Mouse (Mus musculus) CH12.LX (cell line): ENCODE data around the gene Icam5. TPM values are rescaled to one million over a fixed set of nuclear protein-coding genes. Genes with fewer than 3 reads are reported as not detected.

ENCODE experiments used
- DNase-seq: peaks from one replicate; pipeline ENCODE4 v3.0.0-alpha.2; 2013; ENCODE audit errors: extremely low read depth
- H3K27ac ChIP-seq: 2 replicates; pipeline ENCODE4 v1.5.1; 2012; ENCODE audit warnings: low read depth, mild to moderate bottlenecking, control low read depth, moderate library complexity; ENCODE audit not compliant: insufficient read depth
- H3K27me3 ChIP-seq: replicated peaks from 2 replicates; pipeline ENCODE3; 2012; ENCODE audit warnings: inconsistent platforms
- H3K36me3 ChIP-seq, 2 experiments: replicated peaks in 1 of 2; 2 replicates each; pipeline versions ENCODE3 to v1.6.1; 2012; ENCODE audit warnings: inconsistent platforms in 1 of 2, low read length in 1 of 2, mild to moderate bottlenecking in 1 of 2, mixed read lengths in 1 of 2, moderate library complexity in 1 of 2; ENCODE audit not compliant: control insufficient read depth in 1 of 2, insufficient read depth in 1 of 2
- H3K4me1 ChIP-seq, 2 experiments: 2 replicates each; pipeline ENCODE4 v1.6.1; 2012; ENCODE audit warnings: inconsistent platforms in 1 of 2, moderate library complexity in 1 of 2; ENCODE audit not compliant: insufficient read depth in 2 of 2, control insufficient read depth in 1 of 2
- H3K4me2 ChIP-seq: 2 replicates; pipeline ENCODE4 v1.6.1; 2012; ENCODE audit warnings: low read depth, mild to moderate bottlenecking, control low read depth; ENCODE audit not compliant: poor library complexity, insufficient read depth, severe bottlenecking
- H3K4me3 ChIP-seq, 3 experiments: fragments of 150-350 bp in 1 of 3; sonication (generic) in 1 of 3; replicated peaks in 1 of 3; 2 replicates each; pipeline versions ENCODE3 to v1.5.1; 2011 to 2012; ENCODE audit warnings: low read depth in 2 of 3, low read length in 2 of 3, mild to moderate bottlenecking in 2 of 3, moderate library complexity in 2 of 3, control low read depth in 1 of 3, improper control_type of control experiment in 1 of 3, inconsistent platforms in 1 of 3, mixed read lengths in 1 of 3; ENCODE audit not compliant: poor library complexity in 1 of 3
- H3K79me2 ChIP-seq: replicated peaks from 2 replicates; pipeline ENCODE4 v1.6.1; 2012; ENCODE audit warnings: mild to moderate bottlenecking, moderate library complexity; ENCODE audit not compliant: control insufficient read depth, poor library complexity, insufficient read depth, severe bottlenecking; ENCODE audit errors: extremely low read depth
- H3K9ac ChIP-seq: 2 replicates; pipeline ENCODE4 v1.6.1; 2012; ENCODE audit warnings: low read depth, mild to moderate bottlenecking, control low read depth, moderate library complexity; ENCODE audit not compliant: insufficient read depth
- H3K9me3 ChIP-seq: replicated peaks from 2 replicates; pipeline ENCODE3; 2012; ENCODE audit warnings: low read length, inconsistent platforms, mixed read lengths
- CHD1 ChIP-seq: IDR thresholded peaks from 2 replicates; pipeline ENCODE4 v1.6.1; 2012; ENCODE audit warnings: low read depth, low read length, improper control_type of control experiment, inconsistent platforms
- CTCF ChIP-seq, 2 experiments: IDR thresholded peaks in 1 of 2; conservative IDR thresholded peaks in 1 of 2; 2 replicates each; pipeline ENCODE4 v1.5.1; 2011 to 2012; ENCODE audit warnings: low read depth in 2 of 2, low read length in 2 of 2, improper control_type of control experiment in 1 of 2, inconsistent platforms in 1 of 2, mild to moderate bottlenecking in 1 of 2, moderate library complexity in 1 of 2
- E2F4 ChIP-seq: IDR thresholded peaks from 2 replicates; pipeline ENCODE4 v1.6.1; 2011; ENCODE audit warnings: low read depth, low read length, improper control_type of control experiment; ENCODE audit not compliant: insufficient replicate concordance
- ELF1 ChIP-seq: IDR thresholded peaks from 2 replicates; pipeline ENCODE4 v1.6.1; 2014; ENCODE audit warnings: low read depth, mild to moderate bottlenecking, inconsistent platforms, low read length, improper control_type of control experiment
- ETS1 ChIP-seq: conservative IDR thresholded peaks from 2 replicates; pipeline ENCODE4 v1.6.1; 2012; ENCODE audit warnings: low read depth, mild to moderate bottlenecking, inconsistent platforms, low read length, improper control_type of control experiment, moderate library complexity
- HCFC1 ChIP-seq: IDR thresholded peaks from 2 replicates; pipeline ENCODE4 v1.6.1; 2012; ENCODE audit warnings: low read depth, mild to moderate bottlenecking, inconsistent platforms, low read length, improper control_type of control experiment
- IRF4 ChIP-seq: IDR thresholded peaks from 2 replicates; pipeline ENCODE4 v1.6.1; 2014; ENCODE audit warnings: low read depth, mild to moderate bottlenecking, inconsistent platforms, low read length, improper control_type of control experiment
- JUN ChIP-seq: IDR thresholded peaks from 2 replicates; pipeline ENCODE4 v1.6.1; 2011; ENCODE audit warnings: low read depth, mild to moderate bottlenecking, low read length, improper control_type of control experiment, moderate library complexity; ENCODE audit not compliant: insufficient read depth
- MAFK ChIP-seq: IDR thresholded peaks from 2 replicates; pipeline ENCODE4 v1.6.1; 2011; ENCODE audit warnings: low read length, improper control_type of control experiment; ENCODE audit not compliant: insufficient replicate concordance
- MAX ChIP-seq: IDR thresholded peaks from 2 replicates; pipeline ENCODE4 v1.6.1; 2011; ENCODE audit warnings: low read length, improper control_type of control experiment
- MEF2A ChIP-seq: IDR thresholded peaks from 2 replicates; pipeline ENCODE4 v1.6.1; 2014; ENCODE audit warnings: low read depth, mild to moderate bottlenecking, inconsistent platforms, low read length, improper control_type of control experiment, borderline replicate concordance
- MYC ChIP-seq: IDR thresholded peaks from 2 replicates; pipeline ENCODE4 v1.6.1; 2011; ENCODE audit warnings: low read depth, mild to moderate bottlenecking, improper control_type of control experiment, low read length
- NELFE ChIP-seq: IDR thresholded peaks from 2 replicates; pipeline ENCODE4 v1.6.1; 2011; ENCODE audit warnings: low read depth, low read length, improper control_type of control experiment
- PAX5 ChIP-seq: IDR thresholded peaks from 2 replicates; pipeline ENCODE4 v1.6.1; 2012; ENCODE audit warnings: low read length, inconsistent platforms, mixed read lengths
- POLR2A ChIP-seq: IDR thresholded peaks from 2 replicates; pipeline ENCODE4 v1.6.1; 2011; ENCODE audit warnings: low read depth, mild to moderate bottlenecking, improper control_type of control experiment, low read length
- POLR2AphosphoS2 ChIP-seq: IDR thresholded peaks from 2 replicates; pipeline ENCODE4 v1.6.1; 2011; ENCODE audit warnings: low read depth, low read length, improper control_type of control experiment
- RCOR1 ChIP-seq: conservative IDR thresholded peaks from 2 replicates; pipeline ENCODE4 v1.6.1; 2012; ENCODE audit warnings: low read depth, mild to moderate bottlenecking, inconsistent platforms, low read length, improper control_type of control experiment
- TBP ChIP-seq: conservative IDR thresholded peaks from 2 replicates; pipeline ENCODE4 v1.6.1; 2011; ENCODE audit warnings: low read depth, low read length, improper control_type of control experiment
- TCF12 ChIP-seq: IDR thresholded peaks from 2 replicates; pipeline ENCODE4 v1.6.1; 2014; ENCODE audit warnings: low read depth, mild to moderate bottlenecking, inconsistent platforms, low read length, improper control_type of control experiment
- USF1 ChIP-seq: IDR thresholded peaks from 2 replicates; pipeline ENCODE4 v1.6.1; 2014; ENCODE audit warnings: low read depth, mild to moderate bottlenecking, inconsistent platforms, low read length, improper control_type of control experiment
- ZC3H11A ChIP-seq: IDR thresholded peaks from 2 replicates; pipeline ENCODE4 v1.6.1; 2012; ENCODE audit warnings: low read depth, mild to moderate bottlenecking, inconsistent platforms, low read length, improper control_type of control experiment
- ZNF384 ChIP-seq: IDR thresholded peaks from 2 replicates; pipeline ENCODE4 v1.6.1; 2012; ENCODE audit warnings: low read depth, low read length, improper control_type of control experiment, inconsistent platforms
- dilution Hi-C: fragments of 300-500 bp; cut with MboI; formaldehyde crosslinking; loops from 2 replicates; pipeline ENCODE4 v1.14.3; 2020; ENCODE audit warnings: low sequenced_read_pairs; ENCODE audit not compliant: extremely low pct_unique_long_range_greater_than_20kb, extremely low pct_ligation_motif_present
- in situ Hi-C: fragments of 300-500 bp; cut with MboI; formaldehyde crosslinking; loops from 3 replicates; pipeline ENCODE4 v1.14.3; 2019; ENCODE audit warnings: low sequenced_read_pairs, low pct_ligation_motif_present, low pct_unique_long_range_greater_than_20kb, mixed read lengths
- polyA plus RNA-seq: library from polyadenylated mRNA; unstranded; fragments of >175 nt; gene quantifications from 2 replicates; pipeline ENCODE4 v1.2.1, GENCODE M21; 2012; ENCODE audit warnings: low read depth; ENCODE audit not compliant: insufficient read length
- total RNA-seq, 2 experiments: library from RNA; depleted of rRNA; stranded (reverse); fragments of 300-350 nt in 1 of 2; fragments of >200 nt in 1 of 2; gene quantifications; 2 replicates each; pipeline ENCODE4 v1.2.3; 2012 to 2014

Icam5 gene
- total and polyA plus RNA-seq, 3 experiments = 0.89 to 4.9 (median 1.6) TPM

GRCm38 (mm10) chr9:21001651-21002200 is 30.1 kb upstream of the Icam5 start:
- no peak overlapping the region for H3K4me3 ChIP-seq
- peaks cover 2 to 29% of the 10 kb centered on the region in 2 experiments; a peak in 3 of 4 replicates for H3K4me1 ChIP-seq
- no peak overlapping the region for H3K9ac ChIP-seq
- H3K79me2 ChIP-seq = peaks cover 11% of the 10 kb centered on the region
- dilution Hi-C loops (no loop called here), in situ Hi-C loops (loop anchor here (5.0 kb wide), 2 partner anchors 54 to 99 kb away; no protein-coding TSS in a partner anchor)
- peaks cover 19 to 24% of the 10 kb centered on the region in 2 experiments for H3K36me3 ChIP-seq
- no peaks in the 10 kb centered on the region for H3K9me3 ChIP-seq
- H3K27me3 ChIP-seq = no peaks in the 10 kb centered on the region
- H3K4me2 ChIP-seq = peak overlapping the region; percentile 33; the same call in 1 of the 2 replicates
- H3K27ac ChIP-seq = no peak overlapping the region
- no peak for DNase-seq
- TF ChIP-seq E2F4 (no peak), POLR2AphosphoS2 (no peak), PAX5 (no peak), MAFK (no peak), JUN (no peak)

GRCm38 (mm10) chr9:21002270-21002626 is 29.6 kb upstream of the Icam5 start:
- peaks cover 11% of the 10 kb centered on the region for H3K79me2 ChIP-seq
- H3K4me1 ChIP-seq = peaks cover 2 to 24% of the 10 kb centered on the region in 2 experiments; a peak in 3 of 4 replicates
- no peak overlapping the region for H3K27ac ChIP-seq
- in situ Hi-C loops (loop anchor here (5.0 kb wide), 2 partner anchors 55 to 100 kb away; no protein-coding TSS in a partner anchor), dilution Hi-C loops (no loop called here)
- DNase-seq = no peak
- no peak for TF ChIP-seq ZNF384
- peak overlapping the region; percentile 85 for H3K4me2 ChIP-seq
- no peaks in the 10 kb centered on the region for H3K27me3 ChIP-seq
- H3K9ac ChIP-seq = peak overlapping the region; percentile 85
- H3K4me3 ChIP-seq = peak overlapping the region; percentile 69 to 93 (median 85)
- peaks cover 24 to 29% of the 10 kb centered on the region in 2 experiments for H3K36me3 ChIP-seq
- no peaks in the 10 kb centered on the region for H3K9me3 ChIP-seq

- in situ Hi-C loops (loop anchor here (5.0 kb wide), 2 partner anchors 56 to 101 kb away; no protein-coding TSS in a partner anchor), dilution Hi-C loops (no loop called here)
- H3K4me1 ChIP-seq = peaks cover 2 to 17% of the 10 kb centered on the region in 2 experiments; a peak in 3 of 4 replicates
- peaks cover 11% of the 10 kb centered on the region for H3K79me2 ChIP-seq
- H3K36me3 ChIP-seq = peaks cover 30 to 36% of the 10 kb centered on the region in 2 experiments
- H3K27me3 ChIP-seq = no peaks in the 10 kb centered on the region
- DNase-seq = peak; percentile 88
- peak within 1 kb of the TSS; percentile 85 for H3K9ac ChIP-seq
- H3K4me2 ChIP-seq = peak within 1 kb of the TSS; percentile 85
- no peaks in the 10 kb centered on the region for H3K9me3 ChIP-seq
- H3K27ac ChIP-seq = 0 out of 2 replicates have a peak within 1 kb of the TSS, but pooled peaks have one; percentile 2
- H3K4me3 ChIP-seq = peak within 1 kb of the TSS; percentile 69 to 93 (median 85)
- peak in 1 of 2 experiments; percentile 37; a peak in 2 of 4 replicates for TF ChIP-seq CTCF (conservative IDR thresholded peaks at IDR 0.05 in 1 of 2, IDR thresholded peaks at IDR 0.05 in 1 of 2; ENCODE audit: low read depth in 2 of 2, low read length in 2 of 2)
- no peak for TF ChIP-seq CHD1
- 0 out of 2 replicates have a peak, but pooled peaks have one; percentile 58 for TF ChIP-seq TBP
- peak; percentile 72 for TF ChIP-seq ELF1
- peak; percentile 34; the same call in 1 of the 2 replicates for TF ChIP-seq MEF2A
- peak; percentile 69 for TF ChIP-seq TCF12
- peak; percentile 62; the same call in 1 of the 2 replicates for TF ChIP-seq POLR2AphosphoS2
- TF ChIP-seq MAX = no peak; the same call in 1 of the 2 replicates
- no peak; the same call in 1 of the 2 replicates for TF ChIP-seq ETS1
- TF ChIP-seq HCFC1 = peak; percentile 91
- TF ChIP-seq MYC = no peak
- TF ChIP-seq NELFE = peak; percentile 96
- no peak for TF ChIP-seq RCOR1
- no peak for TF ChIP-seq ZC3H11A
- no peak for TF ChIP-seq USF1
- no peak for TF ChIP-seq ZNF384
- peak; percentile 92 for TF ChIP-seq POLR2A
- TF ChIP-seq IRF4 = peak; percentile 60
Observed at GRCm38 (mm10) chr9:21002627-21003551, 29.0 kb upstream of the Icam5 start, which contains the start of gene Mrpl4. Mrpl4 (plus strand) TSS chr9:21002738.
